Mouse (Mus musculus) telencephalon, adult 2 months (tissue): ENCODE measurements around the gene Coq4.
A peak's percentile ranks its signal among the peaks of the same experiment; 100 is the strongest.
"Not testable (repeated sequence)": the region's sequence is repeated elsewhere in the genome, so short reads cannot be mapped to it uniquely, and the experiment has no call there.

Experiments
- DNase-seq: peaks from one replicate; pipeline ENCODE4 v3.0.0-alpha.2; 2011; ENCODE audit warnings: low read depth, low spot score

Coq4 gene

GRCm38 (mm10) chr2:29787104-29787917, at the start of gene Coq4:
Coq4 (plus strand) TSS chr2:29787493.
- peak; percentile 98 for DNase-seq

- DNase-seq, result no peak
Measured at GRCm38 (mm10) chr2:29738799-29739198, 48.5 kb upstream of the Coq4 start.

GRCm38 (mm10) chr2:29739368-29739767, 47.9 kb upstream of the Coq4 start:
- peak; percentile 23 for DNase-seq

- no peak for DNase-seq
Measured at GRCm38 (mm10) chr2:29741207-29741606, 46.1 kb upstream of the Coq4 start.

- no peak for DNase-seq
Measured at GRCm38 (mm10) chr2:29744256-29744655, 43.0 kb upstream of the Coq4 start.

- DNase-seq, result no peak
Measured at GRCm38 (mm10) chr2:29747188-29747782, 40.0 kb upstream of the Coq4 start.

GRCm38 (mm10) chr2:29747852-29748251, 39.4 kb upstream of the Coq4 start:
- DNase-seq, result no peak

GRCm38 (mm10) chr2:29748499-29748898, 38.8 kb upstream of the Coq4 start:
- no peak for DNase-seq

GRCm38 (mm10) chr2:29751497-29751896, 35.8 kb upstream of the Coq4 start, which contains the start of gene Gm13420:
Gm13420 (minus strand) TSS chr2:29751685.
- DNase-seq, result no peak

GRCm38 (mm10) chr2:29752397-29752796, 34.9 kb upstream of the Coq4 start:
- no peak for DNase-seq

- DNase-seq, result no peak
Measured at GRCm38 (mm10) chr2:29755693-29756092, 31.6 kb upstream of the Coq4 start.

GRCm38 (mm10) chr2:29764831-29765230, 22.5 kb upstream of the Coq4 start:
- DNase-seq, result peak; percentile 16

- DNase-seq, result no peak
Measured at GRCm38 (mm10) chr2:29767976-29768709, 19.1 kb upstream of the Coq4 start.

GRCm38 (mm10) chr2:29768901-29769300, 18.4 kb upstream of the Coq4 start:
- DNase-seq, result no peak

GRCm38 (mm10) chr2:29770162-29770561, 17.1 kb upstream of the Coq4 start:
- no peak for DNase-seq

GRCm38 (mm10) chr2:29771611-29772461, 15.5 kb upstream of the Coq4 start:
- DNase-seq, result no peak

- no peak for DNase-seq
Measured at GRCm38 (mm10) chr2:29773323-29773722, 14.0 kb upstream of the Coq4 start.

GRCm38 (mm10) chr2:29781256-29781655, 6.0 kb upstream of the Coq4 start:
- DNase-seq, result not testable (repeated sequence)

- peak; percentile 5 for DNase-seq
Measured at GRCm38 (mm10) chr2:29784290-29784689, 3.0 kb upstream of the Coq4 start.

GRCm38 (mm10) chr2:29787937-29788681, 816 bp downstream of the Coq4 start, which contains the start of gene Trub2:
Trub2 (minus strand) TSS chr2:29788502.
- peak; percentile 86 for DNase-seq
